Mouse (Mus musculus) hindbrain, embryonic 16.5 days (tissue): Measurements from ENCODE around the gene Ndufa6. TPM values are rescaled to one million over a fixed set of nuclear protein-coding genes. Genes with fewer than 3 reads are reported as not detected.
A peak's percentile ranks its signal among the peaks of the same experiment; 100 is the strongest.

Experiments used
- ATAC-seq: fragments of 200-750 bp; cut with Nextera tagmentation; 2 replicates; pipeline ENCODE4 v1.8.0; 2017; ENCODE audit warnings: moderate TSS enrichment, moderate library complexity
- H3K27ac ChIP-seq: fragments of 300-500 bp; sonication (generic); 2 replicates; pipeline ENCODE4 v1.5.1; 2014; ENCODE audit warnings: low read depth, mild to moderate bottlenecking, control low read depth, low read length, moderate library complexity
- H3K27me3 ChIP-seq: fragments of 300-500 bp; sonication (generic); replicated peaks from 2 replicates; pipeline ENCODE4 v1.6.1; 2014; ENCODE audit warnings: low read length; ENCODE audit not compliant: control insufficient read depth, insufficient read depth
- H3K36me3 ChIP-seq: fragments of 300-500 bp; sonication (generic); 2 replicates; pipeline ENCODE4 v1.6.1; 2014; ENCODE audit warnings: mild to moderate bottlenecking, low read length, moderate library complexity, mixed read lengths; ENCODE audit not compliant: control insufficient read depth, insufficient read depth
- H3K4me1 ChIP-seq: fragments of 300-500 bp; sonication (generic); 2 replicates; pipeline ENCODE4 v1.6.1; 2014; ENCODE audit warnings: low read depth, low read length; ENCODE audit not compliant: control insufficient read depth, insufficient read depth
- H3K4me2 ChIP-seq: fragments of 300-500 bp; sonication (generic); 2 replicates; pipeline ENCODE4 v1.6.1; 2014; ENCODE audit warnings: mild to moderate bottlenecking, low read length, control low read depth, moderate library complexity
- H3K4me3 ChIP-seq: fragments of 300-500 bp; sonication (generic); 2 replicates; pipeline ENCODE4 v1.5.1; 2014; ENCODE audit warnings: mild to moderate bottlenecking, low read length, control low read depth, moderate library complexity
- H3K9ac ChIP-seq: fragments of 300-500 bp; sonication (generic); 2 replicates; pipeline ENCODE4 v1.6.1; 2014; ENCODE audit warnings: low read depth, mild to moderate bottlenecking, control low read depth, low read length, moderate library complexity
- H3K9me3 ChIP-seq: fragments of 300-500 bp; sonication (generic); 2 replicates; pipeline ENCODE4 v1.6.1; 2014; ENCODE audit warnings: mild to moderate bottlenecking, low read length, moderate library complexity; ENCODE audit not compliant: control insufficient read depth
- WGBS: fragments of 180-500 bp; shearing (Covaris S2); extraction: QIAGEN DNeasy Blood & Tissue Kit; methylation state at CpG from one replicate; pipeline ENCODE4 v1.1.7; 2014; 5-methylcytosine and 5-hydroxymethylcytosine counted together
- polyA plus RNA-seq: library from polyadenylated mRNA; unstranded; fragments of >200 nt; fragmentation: Nextera tagmentation; extraction: Ambion mirVana; gene quantifications from 2 replicates; pipeline ENCODE4 v1.2.1, GENCODE M21; 2015

The Ndufa6 gene
- polyA plus RNA-seq, 1 experiment from 2014 or later: 392 TPM

DNA sequence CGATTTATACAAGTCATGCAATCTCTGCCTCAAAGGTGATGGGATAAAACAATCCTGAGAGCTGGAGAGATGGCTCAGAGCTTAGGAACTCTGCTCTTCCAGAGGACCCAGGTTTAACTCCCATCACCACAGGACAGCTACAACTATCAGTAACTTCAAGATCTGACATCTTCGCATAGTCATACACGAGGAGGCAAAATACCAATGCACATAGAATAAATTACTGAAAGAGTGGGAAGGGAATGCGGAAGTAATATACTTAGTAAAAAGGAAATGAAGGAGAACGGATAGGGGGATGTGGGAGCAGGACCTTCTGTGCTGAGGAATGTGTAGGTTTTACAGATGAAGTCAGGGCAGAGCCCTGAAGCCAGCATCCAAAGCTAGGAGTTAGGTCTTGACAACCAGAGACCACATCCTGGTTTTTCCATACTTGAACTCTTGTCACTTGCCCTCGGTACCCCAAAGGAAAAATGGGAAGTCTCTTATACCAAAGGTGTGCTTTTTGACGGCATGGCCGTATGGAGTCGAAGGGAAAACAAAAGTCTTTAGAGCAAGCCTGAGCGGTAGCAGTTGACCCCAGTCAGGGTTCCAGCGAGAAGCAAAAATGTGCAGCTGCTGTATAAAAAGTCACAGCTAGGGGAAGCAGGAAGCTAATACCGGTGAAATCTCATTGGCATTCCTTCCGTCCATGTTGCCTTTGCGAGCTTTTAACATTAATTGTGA is 7.4 kb downstream of the Ndufa6 start:
- peak overlapping the region; percentile 72 for H3K4me3 ChIP-seq
- H3K27me3 ChIP-seq: no peaks in the 10 kb centered on the region
- H3K36me3 ChIP-seq: peaks cover 23% of the 10 kb centered on the region
- H3K4me2 ChIP-seq: peak overlapping the region; percentile 70
- H3K9ac ChIP-seq: peak overlapping the region; percentile 51
- 59% methylated on average over 14 of the region's 14 CpGs for WGBS
- no peak for ATAC-seq
- H3K4me1 ChIP-seq: peaks cover 14% of the 10 kb centered on the region
- no peaks in the 10 kb centered on the region for H3K9me3 ChIP-seq
- peak overlapping the region; percentile 91 for H3K27ac ChIP-seq

DNA sequence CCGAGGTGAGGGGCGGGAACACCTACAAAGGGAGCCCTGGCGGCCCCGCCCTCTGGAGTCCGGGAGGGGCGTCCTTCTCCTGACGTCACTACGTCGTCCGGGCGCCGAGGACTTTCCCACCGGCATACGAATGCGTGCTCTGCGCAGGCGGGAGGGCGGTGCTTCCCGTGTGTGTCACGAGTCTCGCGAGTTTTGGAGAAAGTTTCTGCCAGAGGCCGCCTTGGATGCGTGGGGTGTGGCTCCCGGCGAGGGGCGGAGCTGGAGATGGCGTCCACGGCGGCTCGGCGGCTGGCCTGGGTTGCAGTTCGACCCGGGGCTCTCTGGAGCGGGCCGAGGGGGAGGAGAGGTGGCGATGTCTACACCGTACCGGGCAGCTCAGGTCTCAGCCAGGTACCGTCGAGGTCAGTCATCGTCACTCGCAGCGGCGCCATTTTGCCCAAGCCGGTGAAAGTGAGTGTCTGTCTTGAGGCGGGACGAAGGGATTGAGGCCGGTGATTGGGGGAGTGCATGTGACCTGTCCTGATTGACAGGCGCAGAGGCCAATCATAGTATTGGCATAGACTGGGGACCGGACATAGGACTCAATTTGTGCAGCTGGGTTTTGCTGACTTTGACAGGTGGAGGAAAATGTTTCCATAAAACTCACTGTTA is 8.2 kb downstream of the Ndufa6 start:
- Histone ChIP-seq H3K4me2 (peak overlapping the region; percentile 70), H3K27me3 (peaks cover under 1% of the 10 kb centered on the region; the same call in 1 of the 2 replicates), H3K9ac (peak overlapping the region; percentile 85), H3K4me3 (peak overlapping the region; percentile 72), H3K36me3 (peaks cover 23% of the 10 kb centered on the region), H3K9me3 (no peaks in the 10 kb centered on the region), H3K4me1 (peaks cover 15% of the 10 kb centered on the region), H3K27ac (peak overlapping the region; percentile 91)
- ATAC-seq: peak; percentile 98
- WGBS: under 1% methylated on average over 45 of the region's 51 CpGs

DNA sequence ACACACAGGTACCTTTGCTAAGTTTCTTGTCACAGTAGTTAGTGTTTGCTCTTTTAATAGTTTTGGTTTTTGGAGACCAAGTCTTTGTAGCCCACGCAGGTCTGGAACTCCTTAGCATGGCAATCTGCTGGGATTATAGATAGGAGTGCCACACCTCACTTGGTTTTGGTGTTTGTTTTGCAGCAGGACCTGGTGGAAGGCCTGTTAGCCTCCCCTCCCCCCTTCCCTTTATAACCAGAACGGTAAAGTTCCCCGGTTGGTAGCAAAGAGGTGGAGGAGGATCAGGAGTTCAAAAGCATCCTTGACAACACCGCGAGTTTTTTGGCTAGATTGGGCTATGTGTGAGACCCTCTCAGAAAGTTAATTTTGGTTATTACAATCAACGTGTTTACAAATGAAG is 9.2 kb downstream of the Ndufa6 start:
- H3K27me3 ChIP-seq: peaks cover 7% of the 10 kb centered on the region
- peaks cover 19% of the 10 kb centered on the region for H3K36me3 ChIP-seq
- no peak overlapping the region for H3K27ac ChIP-seq
- no peak overlapping the region for H3K4me3 ChIP-seq
- no peak overlapping the region for H3K9ac ChIP-seq
- H3K9me3 ChIP-seq: no peaks in the 10 kb centered on the region
- H3K4me1 ChIP-seq: peaks cover 17% of the 10 kb centered on the region
- H3K4me2 ChIP-seq: no peak overlapping the region; the same call in 1 of the 2 replicates
- no peak for ATAC-seq
- WGBS: 92% methylated on average over 6 of the region's 6 CpGs

DNA sequence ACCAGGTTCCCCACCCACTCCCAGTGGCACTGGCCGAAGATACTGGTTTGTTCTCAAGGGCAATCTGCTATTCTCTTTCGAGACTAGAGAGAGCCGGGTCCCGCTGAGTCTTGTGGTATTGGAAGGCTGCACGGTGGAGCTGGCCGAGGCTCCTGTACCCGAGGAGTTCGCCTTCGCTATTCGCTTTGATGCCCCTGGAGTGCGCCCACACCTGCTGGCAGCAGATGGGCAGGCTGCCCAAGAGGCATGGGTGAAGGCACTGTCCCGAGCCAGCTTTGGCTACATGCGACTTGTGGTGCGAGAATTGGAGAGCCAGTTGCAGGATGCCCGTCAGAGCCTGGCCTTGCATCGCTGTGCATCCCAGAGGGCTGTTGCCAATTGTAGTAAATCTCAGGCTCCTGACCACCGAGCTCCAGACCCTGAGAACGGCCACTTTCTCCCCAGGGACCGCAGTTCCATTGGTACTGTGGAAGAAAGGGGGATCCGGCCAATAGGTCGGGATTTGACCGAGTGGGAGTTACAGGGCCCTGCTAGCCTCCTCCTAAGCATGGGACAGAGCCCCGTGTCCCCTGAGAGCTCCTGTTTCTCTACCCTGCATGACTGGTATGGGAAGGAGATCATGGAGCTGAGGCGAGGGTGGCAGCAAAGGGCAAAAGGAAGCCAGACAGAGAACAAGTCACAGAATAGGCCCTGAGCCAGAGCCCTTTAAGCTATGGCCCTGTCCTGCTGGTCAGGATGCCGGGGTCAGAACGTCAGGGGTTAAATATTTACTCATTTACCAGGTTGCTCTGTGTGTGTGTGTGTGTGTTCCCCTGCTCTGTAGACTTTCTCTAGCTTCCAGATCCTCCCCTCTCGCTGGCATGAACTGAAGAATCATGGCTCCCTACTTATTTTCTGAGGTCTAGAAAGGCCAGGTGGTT is 10.5 kb downstream of the Ndufa6 start:
- no peak overlapping the region for H3K9ac ChIP-seq
- peaks cover 7% of the 10 kb centered on the region; the same call in 1 of the 2 replicates for H3K36me3 ChIP-seq
- H3K27me3 ChIP-seq: peaks cover 10% of the 10 kb centered on the region
- H3K9me3 ChIP-seq: no peaks in the 10 kb centered on the region
- no peak overlapping the region for H3K4me2 ChIP-seq
- H3K27ac ChIP-seq: no peak overlapping the region
- no peak for ATAC-seq
- 87% methylated on average over 27 of the region's 27 CpGs for WGBS
- H3K4me3 ChIP-seq: no peak overlapping the region
- H3K4me1 ChIP-seq: peaks cover 17% of the 10 kb centered on the region

DNA sequence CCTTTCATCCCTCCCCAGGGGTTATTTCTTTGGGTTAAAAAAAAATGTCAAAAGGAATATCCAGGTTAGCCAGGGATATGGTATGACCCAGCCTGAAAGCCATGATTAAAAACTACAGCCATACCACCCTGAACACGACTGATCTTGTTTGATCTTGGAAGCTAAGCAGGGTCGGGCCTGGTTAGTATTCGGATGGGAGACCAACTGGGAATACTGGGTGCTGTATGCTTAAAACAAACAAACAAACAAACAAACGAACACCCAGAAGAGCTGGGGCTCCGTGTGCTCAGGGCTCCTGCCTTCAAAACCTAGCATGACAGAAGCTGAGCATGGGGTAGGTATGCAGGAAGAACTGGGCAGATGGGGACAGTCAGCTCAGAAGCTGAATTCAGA is 11.6 kb downstream of the Ndufa6 start:
- WGBS: 77% methylated on average over 5 of the region's 5 CpGs

DNA sequence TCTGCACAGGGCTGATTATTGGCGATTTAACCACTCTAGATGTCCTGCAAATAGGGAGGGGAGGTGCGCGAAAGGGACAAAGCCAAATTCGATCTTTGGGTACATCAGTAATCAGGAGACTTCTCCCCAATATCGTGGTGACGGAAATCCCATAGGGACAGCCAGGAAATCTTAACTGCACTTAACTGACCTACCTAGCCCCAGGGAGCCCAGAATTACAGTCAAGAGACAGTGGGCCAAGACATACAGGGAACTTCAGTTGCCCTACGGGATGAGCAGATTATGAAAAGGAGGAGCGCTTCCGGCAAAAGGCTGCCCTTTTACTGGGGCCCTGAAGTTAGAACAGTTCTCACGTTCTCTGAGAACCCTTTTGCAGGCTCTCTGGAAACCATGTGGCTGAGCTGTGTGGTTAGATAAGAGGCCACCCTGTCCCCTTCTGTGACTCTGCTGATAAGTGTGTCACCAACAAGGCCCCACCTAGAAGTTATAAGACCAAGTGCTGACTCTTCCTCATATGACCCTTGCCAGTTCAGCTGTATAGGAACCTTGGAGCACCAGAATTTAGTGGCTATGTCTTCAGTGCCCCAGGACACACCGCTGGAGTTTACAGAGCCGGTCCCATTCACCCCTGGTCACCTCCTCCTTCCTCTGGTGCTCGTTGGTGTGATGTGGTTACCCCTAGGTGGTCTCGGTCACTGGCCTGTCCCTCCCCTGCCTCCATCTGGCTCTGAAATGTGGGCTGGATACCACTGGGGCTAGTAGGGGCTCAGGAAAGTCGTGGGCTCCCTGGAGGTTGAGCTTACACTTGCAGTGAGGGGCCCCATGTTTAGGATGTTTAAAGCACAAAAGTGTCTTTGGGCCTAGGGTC is 12.2 kb downstream of the Ndufa6 start:
- Histone ChIP-seq H3K36me3 (no peaks in the 10 kb centered on the region), H3K4me2 (peak overlapping the region; percentile 61), H3K9ac (no peak overlapping the region), H3K4me3 (no peak overlapping the region), H3K27ac (peak overlapping the region; percentile 32; the same call in 1 of the 2 replicates), H3K27me3 (peaks cover 10% of the 10 kb centered on the region), H3K9me3 (no peaks in the 10 kb centered on the region), H3K4me1 (peaks cover 16% of the 10 kb centered on the region)
- ATAC-seq: no peak
- WGBS: 73% methylated on average over 15 of the region's 15 CpGs

More for the DNA sequence above, 11.6 kb downstream of the Ndufa6 start:
- Histone ChIP-seq H3K27ac (no peak overlapping the region), H3K4me3 (no peak overlapping the region), H3K4me1 (peaks cover 22% of the 10 kb centered on the region), H3K9ac (no peak overlapping the region), H3K9me3 (no peaks in the 10 kb centered on the region), H3K4me2 (no peak overlapping the region), H3K36me3 (no peaks in the 10 kb centered on the region), H3K27me3 (peaks cover 10% of the 10 kb centered on the region)
- no peak for ATAC-seq

DNA sequence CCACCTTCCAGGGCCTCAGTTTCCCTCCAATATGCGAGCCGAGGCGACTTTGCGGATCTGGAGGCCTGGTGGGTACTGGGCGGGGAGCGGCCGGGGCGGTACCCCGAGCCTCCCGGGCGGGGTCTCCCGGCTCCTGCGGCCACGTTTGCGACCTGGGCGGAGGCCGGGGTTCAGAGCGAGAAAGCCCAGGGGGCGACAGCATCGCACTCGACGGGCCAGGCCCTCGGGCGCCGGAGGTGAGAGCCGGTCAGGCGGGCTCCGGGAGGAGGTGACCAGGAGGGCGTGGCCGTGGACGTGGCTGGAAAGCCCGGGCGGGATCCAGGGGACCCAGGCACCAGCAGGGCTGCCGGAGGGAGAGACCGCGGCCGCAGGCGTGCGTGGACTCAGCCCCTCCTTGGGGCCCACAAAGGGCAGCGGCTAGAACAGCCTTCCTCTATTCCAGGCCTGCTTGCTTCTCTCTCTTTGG is 13.1 kb downstream of the Ndufa6 start:
- Histone ChIP-seq H3K9ac (peak overlapping the region; percentile 65), H3K36me3 (no peaks in the 10 kb centered on the region), H3K27ac (no peak overlapping the region), H3K4me2 (peak overlapping the region; percentile 61), H3K4me3 (peak overlapping the region; percentile 37), H3K4me1 (peaks cover 15% of the 10 kb centered on the region), H3K9me3 (no peaks in the 10 kb centered on the region), H3K27me3 (peaks cover 10% of the 10 kb centered on the region)
- ATAC-seq: no peak
- WGBS: 3% methylated on average over 39 of the region's 40 CpGs

DNA sequence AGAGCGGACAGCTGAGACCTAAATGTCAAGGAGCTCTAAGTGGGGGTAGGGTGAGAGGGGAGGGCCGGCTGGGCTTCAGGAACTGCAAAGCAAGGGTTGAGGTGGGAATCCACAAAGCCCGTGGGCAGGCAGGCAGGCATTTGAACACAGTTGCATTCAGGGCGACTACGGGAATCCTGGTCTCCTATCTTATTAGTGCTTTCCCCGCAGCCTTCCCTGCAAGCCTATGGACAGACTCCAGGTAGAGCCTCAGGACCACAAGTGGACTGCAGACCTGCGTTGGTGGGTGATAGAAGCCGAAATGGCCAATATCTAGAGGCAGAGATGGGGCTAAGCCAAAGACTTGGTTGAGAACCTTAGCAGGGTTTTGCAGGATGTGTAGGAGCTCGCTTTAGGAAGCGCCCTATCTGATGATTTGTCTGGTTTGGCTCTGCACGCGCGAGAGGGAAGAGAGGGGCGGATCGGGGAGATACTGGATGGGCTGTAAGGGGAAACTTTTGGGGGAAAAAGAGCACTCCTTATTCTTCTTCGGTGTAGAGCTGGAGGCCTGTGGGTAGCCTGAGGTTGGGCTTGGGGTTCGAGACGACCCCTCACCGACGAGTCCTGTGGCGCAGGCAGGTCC is 13.6 kb downstream of the Ndufa6 start:
- H3K4me3 ChIP-seq: peak overlapping the region; percentile 37
- H3K4me2 ChIP-seq: peak overlapping the region; percentile 61
- peaks cover 10% of the 10 kb centered on the region for H3K27me3 ChIP-seq
- peaks cover 15% of the 10 kb centered on the region for H3K4me1 ChIP-seq
- H3K27ac ChIP-seq: no peak overlapping the region
- H3K36me3 ChIP-seq: no peaks in the 10 kb centered on the region
- H3K9me3 ChIP-seq: no peaks in the 10 kb centered on the region
- peak overlapping the region; percentile 65 for H3K9ac ChIP-seq
- WGBS: 43% methylated on average over 21 of the region's 21 CpGs
- ATAC-seq: no peak
